Comparison of ENCODE assay signal across 23 mouse cellular contexts in genomic region chr3:152108560-152109259, GRCm38 (mm10). TPM values are rescaled to one million over a fixed set of nuclear protein-coding genes. Genes with fewer than 3 reads are reported as not detected.
DNase-seq lines count a peak whose midpoint lies in the region; ATAC-seq and TF ChIP-seq lines count a peak whose summit lies in the region.
"Had no signal": no experiment of that assay in that cellular context is flagged by ENCODE, and none has a peak within 500 bp of the region (broad histone marks: within the 10 kb centered on the region; RNA-seq: fewer than 3 reads in every experiment).

No protein-coding gene starts in this region.

- peaks cover 0 to 13% of the 10 kb centered on the region in 2 experiments; a peak in 2 of 4 replicates for H3K36me3 ChIP-seq in MEL (ENCODE audit: control insufficient read depth in 1 of 2, insufficient read depth in 2 of 2, low read length in 2 of 2)
- no peaks in the 10 kb centered on the region for H3K36me3 ChIP-seq in embryonic facial prominence, embryonic 11.5 days (replicated peaks; ENCODE audit: control insufficient read depth, insufficient read depth, low read depth, low read length)
- no peaks in the 10 kb centered on the region for H3K36me3 ChIP-seq in limb, embryonic 12.5 days
- H3K36me3 ChIP-seq in liver, postnatal 0 days (replicated peaks; ENCODE audit: insufficient read depth, low read length): no peaks in the 10 kb centered on the region; the same call in 1 of the 2 replicates
- H3K36me3 ChIP-seq: heart, embryonic 15.5 days; midbrain, embryonic 12.5 days; neural tube, embryonic 12.5 days had no signal

- no peak for TF ChIP-seq RAD21 in MEL (IDR thresholded peaks at IDR 0.05; ENCODE audit: low read depth, low read length)

- no peak for TF ChIP-seq CTCF in gastrocnemius, adult 2 months (IDR thresholded peaks at IDR 0.05)
- TF ChIP-seq CTCF in MEL (IDR thresholded peaks at IDR 0.05 in 2 of 3, conservative IDR thresholded peaks at IDR 0.05 in 1 of 3; ENCODE audit: control insufficient read depth in 1 of 3, insufficient read depth in 1 of 3, low read depth in 2 of 3, low read length in 3 of 3, poor library complexity in 1 of 3, severe bottlenecking in 1 of 3): no peak
- no peak for TF ChIP-seq CTCF in liver, postnatal 0 days (IDR thresholded peaks at IDR 0.05; ENCODE audit: low read depth)

- 15% methylated on average over 3 of the region's 3 CpGs for WGBS in embryonic facial prominence, embryonic 11.5 days
- 18% methylated on average over 3 of the region's 3 CpGs for WGBS in limb, embryonic 12.5 days
- WGBS in liver, postnatal 0 days (ENCODE audit: insufficient replicate concordance): 52% methylated on average over 3 of the region's 3 CpGs

- TF ChIP-seq EP300 in MEL (IDR thresholded peaks at IDR 0.05; ENCODE audit: low read depth in 1 of 2, low read length in 2 of 2): peak; percentile 19 to 27; a peak in 2 of 4 replicates
- TF ChIP-seq EP300 in liver, postnatal 0 days (IDR thresholded peaks at IDR 0.05; ENCODE audit: low read depth): no peak

- no peaks in the 10 kb centered on the region for H3K27me3 ChIP-seq in MEL (ENCODE audit: control insufficient read depth in 1 of 2, insufficient read depth in 2 of 2, low read length in 2 of 2)
- no peaks in the 10 kb centered on the region; the same call in 1 of the 2 replicates for H3K27me3 ChIP-seq in embryonic facial prominence, embryonic 11.5 days (ENCODE audit: control insufficient read depth, insufficient read depth, low read length)
- peaks cover 23% of the 10 kb centered on the region for H3K27me3 ChIP-seq in limb, embryonic 12.5 days
- peaks cover 19% of the 10 kb centered on the region for H3K27me3 ChIP-seq in liver, postnatal 0 days (ENCODE audit: insufficient read depth, low read length)

- peaks cover 7 to 33% of the 10 kb centered on the region in 2 experiments for H3K4me1 ChIP-seq in MEL (ENCODE audit: control insufficient read depth in 1 of 2, insufficient read depth in 2 of 2, low read length in 2 of 2)
- peaks cover 2% of the 10 kb centered on the region; the same call in 1 of the 2 replicates for H3K4me1 ChIP-seq in embryonic facial prominence, embryonic 11.5 days (ENCODE audit: control insufficient read depth, insufficient read depth, low read length)
- H3K4me1 ChIP-seq in limb, embryonic 12.5 days (replicated peaks): peaks cover 51% of the 10 kb centered on the region
- H3K4me1 ChIP-seq in liver, postnatal 0 days (ENCODE audit: insufficient read depth): peaks cover 15% of the 10 kb centered on the region

- no peak for DNase-seq in gastrocnemius, adult 2 months
- DNase-seq in gastrocnemius, adult 8-10 months (ENCODE audit: low spot score in 2 of 2): no peak
- DNase-seq in MEL (ENCODE audit: low read depth, low spot score): peak; percentile 57
- DNase-seq in embryonic facial prominence, embryonic 11.5 days (ENCODE audit: low spot score): peak; percentile 63
- DNase-seq in layer of hippocampus, adult 18-20 months (ENCODE audit: low spot score in 2 of 2): no peak
- DNase-seq in liver, postnatal 0 days: no peak
- DNase-seq: cerebellum, adult 9-11 months; gastrocnemius, postnatal 10 days; kidney, adult 2 months; kidney, postnatal 14 days; left cerebral cortex, postnatal 4 days; lung, postnatal 10 days; right cerebral cortex, adult 18-20 months; thymus, postnatal 25 days had no signal

- intact Hi-C loops in gastrocnemius, adult 2 months (cut with DNase I): no loop called here

- H3K4me2 ChIP-seq in embryonic facial prominence, embryonic 11.5 days (ENCODE audit: low read depth, low read length): no peak overlapping the region
- H3K4me2 ChIP-seq in limb, embryonic 12.5 days: 0 out of 2 replicates have a peak overlapping the region, but pooled peaks have one; percentile 1
- no peak overlapping the region for H3K4me2 ChIP-seq in liver, postnatal 0 days (ENCODE audit: low read depth, low read length)
- H3K4me2 ChIP-seq: midbrain, embryonic 12.5 days; neural tube, embryonic 12.5 days had no signal

- no peak for TF ChIP-seq POLR2A in MEL (IDR thresholded peaks at IDR 0.05; ENCODE audit: control insufficient read depth in 1 of 2, insufficient read depth in 1 of 2, low read depth in 1 of 2, low read length in 2 of 2, poor library complexity in 1 of 2)

- H3K79me2 ChIP-seq in MEL (ENCODE audit: control insufficient read depth, insufficient read depth, low read length, poor library complexity): no peaks in the 10 kb centered on the region

- no peak for ATAC-seq in embryonic facial prominence, embryonic 11.5 days (replicated peaks; ENCODE audit: insufficient number of reproducible peaks, low FRiP score, low TSS enrichment, low read depth)
- no peak for ATAC-seq in limb, embryonic 12.5 days (ENCODE audit: insufficient number of reproducible peaks, insufficient read depth, low FRiP score, low TSS enrichment, low read depth)
- ATAC-seq in inflammation-experienced regulatory T-cells, adult 6 months: no peak
- ATAC-seq in liver, postnatal 0 days: no peak

- H3K4me3 ChIP-seq in gastrocnemius, adult 2 months: no peak overlapping the region
- no peak overlapping the region for H3K4me3 ChIP-seq in MEL (ENCODE audit: control insufficient read depth in 1 of 2, insufficient read depth in 1 of 2, low read depth in 2 of 2, low read length in 2 of 2)
- no peak overlapping the region for H3K4me3 ChIP-seq in embryonic facial prominence, embryonic 11.5 days (ENCODE audit: low read depth, low read length)
- H3K4me3 ChIP-seq in limb, embryonic 12.5 days (replicated peaks): no peak overlapping the region
- no peak overlapping the region for H3K4me3 ChIP-seq in liver, postnatal 0 days (ENCODE audit: low read depth, low read length)
- H3K4me3 ChIP-seq: heart, embryonic 15.5 days; midbrain, embryonic 12.5 days; neural tube, embryonic 12.5 days had no signal

- H3K9me3 ChIP-seq in MEL (replicated peaks; ENCODE audit: insufficient read depth, low read length): no peaks in the 10 kb centered on the region
- no peaks in the 10 kb centered on the region for H3K9me3 ChIP-seq in embryonic facial prominence, embryonic 11.5 days (replicated peaks; ENCODE audit: control insufficient read depth, low read length)
- H3K9me3 ChIP-seq in limb, embryonic 12.5 days: 0 out of 2 replicates have a peak, but pooled peaks cover 4% of the 10 kb centered on the region
- no peaks in the 10 kb centered on the region; the same call in 1 of the 2 replicates for H3K9me3 ChIP-seq in liver, postnatal 0 days (ENCODE audit: low read length)
- H3K9me3 ChIP-seq: heart, embryonic 15.5 days; midbrain, embryonic 12.5 days; neural tube, embryonic 12.5 days had no signal

- H3K9ac ChIP-seq in MEL (ENCODE audit: control insufficient read depth, low read depth, low read length, poor library complexity, severe bottlenecking): no peak overlapping the region
- H3K9ac ChIP-seq in embryonic facial prominence, embryonic 11.5 days (replicated peaks; ENCODE audit: low read length): no peak overlapping the region
- no peak overlapping the region for H3K9ac ChIP-seq in limb, embryonic 12.5 days (replicated peaks)
- H3K9ac ChIP-seq in liver, postnatal 0 days (replicated peaks): no peak overlapping the region
- H3K9ac ChIP-seq: heart, embryonic 15.5 days; liver, embryonic 14.5 days; midbrain, embryonic 12.5 days; neural tube, embryonic 12.5 days had no signal

- H3K27ac ChIP-seq in gastrocnemius, adult 2 months: peak overlapping the region; percentile 41
- no peak overlapping the region for H3K27ac ChIP-seq in MEL (ENCODE audit: control insufficient read depth, low read depth, low read length)
- 0 out of 2 replicates have a peak overlapping the region, but pooled peaks have one; percentile 5 for H3K27ac ChIP-seq in embryonic facial prominence, embryonic 11.5 days (replicated peaks; ENCODE audit: low read depth, low read length)
- H3K27ac ChIP-seq in limb, embryonic 12.5 days: peak overlapping the region; percentile 36; the same call in 1 of the 2 replicates
- no peak overlapping the region for H3K27ac ChIP-seq in liver, postnatal 0 days (ENCODE audit: low read depth)
- H3K27ac ChIP-seq: heart, embryonic 15.5 days; liver, embryonic 14.5 days; midbrain, embryonic 12.5 days; neural tube, embryonic 12.5 days had no signal

TF ChIP-seq in MEL, 35 proteins besides CTCF, POLR2A, EP300 and RAD21:
- no peak for TF ChIP-seq CHD1 (IDR thresholded peaks at IDR 0.05; ENCODE audit: low read depth, low read length)
- 0 out of 2 replicates have a peak, but pooled peaks have one; percentile 21 for TF ChIP-seq TAL1 (IDR thresholded peaks at IDR 0.05; ENCODE audit: low read length)
- TF ChIP-seq GATA1 (IDR thresholded peaks at IDR 0.05; ENCODE audit: low read depth, low read length): peak; percentile 58; the same call in 1 of the 2 replicates
- TF ChIP-seq HCFC1 (IDR thresholded peaks at IDR 0.05; ENCODE audit: low read depth, low read length): no peak
- TF ChIP-seq USF2 (IDR thresholded peaks at IDR 0.05; ENCODE audit: borderline replicate concordance in 1 of 2, insufficient read depth in 1 of 2, low read depth in 1 of 2, low read length in 2 of 2): no peak
- TF ChIP-seq POLR2AphosphoS5 (IDR thresholded peaks at IDR 0.05; ENCODE audit: borderline replicate concordance, low read depth, low read length): no peak
- no peak for TF ChIP-seq MAZ (IDR thresholded peaks at IDR 0.05; ENCODE audit: low read depth, low read length)
- no peak for TF ChIP-seq ZNF384 (IDR thresholded peaks at IDR 0.05; ENCODE audit: low read depth, low read length)
- 0 out of 2 replicates have a peak, but pooled peaks have one; percentile 3 for TF ChIP-seq USF1 (IDR thresholded peaks at IDR 0.05; ENCODE audit: low read depth, low read length)
- no peak for TF ChIP-seq MAFK (IDR thresholded peaks at IDR 0.05; ENCODE audit: borderline replicate concordance, low read depth, low read length)
TF ChIP-seq in MEL: peak in this region for 3.

RNA-seq across cellular contexts. Expression of gene Gipc2, which starts 57.3 kb away (rescaled TPM):
- under 1 TPM; 0.69 to 0.75 TPM for total RNA-seq in gastrocnemius, adult 2 months (2021)
- total RNA-seq in gastrocnemius, adult 8-10 months (2022): under 1 TPM in 3 of 4 experiments, not detected in 1; 0.36 to 0.70 (median 0.68) TPM
- 0.27 and 0.62 TPM in 2 replicates for total RNA-seq in MEL (2012; rRNA removed)
- polyA plus RNA-seq in MEL (2012; ENCODE audit: insufficient read depth in 1 of 2, insufficient read length in 2 of 2, low read depth in 1 of 2, low replicate concordance in 2 of 2, missing spikeins in 1 of 2): under 1 TPM in 1 of 2 experiments, not detected in 1; 0.78 TPM
- 4.2 TPM in 2 replicates for polyA plus RNA-seq in embryonic facial prominence, embryonic 11.5 days (2014; fragmentation: Nextera tagmentation; extraction: Ambion mirVana)
- 2.6 and 4.3 TPM in 2 replicates for polyA plus RNA-seq in limb, embryonic 12.5 days (2016; fragmentation: Nextera tagmentation; extraction: Ambion mirVana)
- polyA plus RNA-seq in inflammation-experienced regulatory T-cells, adult 6 months (2017; shearing (Covaris generic)): not detected
- 1 to 10 TPM; 1.1 to 1.4 TPM for total RNA-seq in layer of hippocampus, adult 18-20 months (2021)
- polyA plus RNA-seq in liver, postnatal 0 days (2015; fragmentation: Nextera tagmentation; extraction: Ambion mirVana): 3.5 and 5.0 TPM in 2 replicates
- total RNA-seq: hematopoietic stem cell, adult 5-6 weeks; megakaryocyte progenitor cell, adult 5-6 weeks; monocyte, adult 5-6 weeks had no signal

Comparison
In these comparisons a context has a peak if more than half of its experiments do, and no peak if none do; other contexts are left out.
1. DNase-seq: peak in MEL (single experiment) and embryonic facial prominence, embryonic 11.5 days (single experiment); none in gastrocnemius, adult 2 months (single experiment), gastrocnemius, adult 8-10 months (0 of 2), layer of hippocampus, adult 18-20 months (0 of 2) and liver, postnatal 0 days (single experiment).
2. H3K27ac ChIP-seq: peak in gastrocnemius, adult 2 months (single experiment), embryonic facial prominence, embryonic 11.5 days (single experiment) and limb, embryonic 12.5 days (single experiment); none in MEL (single experiment) and liver, postnatal 0 days (single experiment).